Mouse (Mus musculus) MEL (cell line): ENCODE results near the gene Cry2. TPM values are rescaled to one million over a fixed set of nuclear protein-coding genes. Genes with fewer than 3 reads are reported as not detected.
A peak's percentile ranks its signal among the peaks of the same experiment; 100 is the strongest.

ENCODE experiments used
- DNase-seq: peaks from one replicate; pipeline ENCODE4 v3.0.0; 2011; ENCODE audit warnings: low read depth, low spot score
- H3K27ac ChIP-seq: 2 replicates; pipeline ENCODE4 v1.5.1; 2012; ENCODE audit warnings: low read depth, mild to moderate bottlenecking, control low read depth, low read length, moderate library complexity; ENCODE audit not compliant: control insufficient read depth
- H3K27me3 ChIP-seq, 2 experiments: fragments of 150-350 bp in 1 of 2; sonication (generic) in 1 of 2; 2 replicates each; pipeline ENCODE4 v1.6.1; 2012; ENCODE audit warnings: low read length in 2 of 2, mild to moderate bottlenecking in 2 of 2, improper control_type of control experiment in 1 of 2, moderate library complexity in 1 of 2; ENCODE audit not compliant: insufficient read depth in 2 of 2, control insufficient read depth in 1 of 2
- H3K36me3 ChIP-seq, 2 experiments: 2 replicates each; pipeline ENCODE4 v1.6.1; 2012 to 2014; ENCODE audit warnings: low read length in 2 of 2, improper control_type of control experiment in 1 of 2, inconsistent platforms in 1 of 2, mild to moderate bottlenecking in 1 of 2; ENCODE audit not compliant: insufficient read depth in 2 of 2, control insufficient read depth in 1 of 2
- H3K4me1 ChIP-seq, 2 experiments: fragments of 150-350 bp in 1 of 2; sonication (generic) in 1 of 2; 2 replicates each; pipeline ENCODE4 v1.6.1; 2012; ENCODE audit warnings: low read length in 2 of 2, improper control_type of control experiment in 1 of 2, mild to moderate bottlenecking in 1 of 2; ENCODE audit not compliant: insufficient read depth in 2 of 2, control insufficient read depth in 1 of 2
- H3K4me3 ChIP-seq, 2 experiments: fragments of 150-350 bp in 1 of 2; sonication (generic) in 1 of 2; 2 replicates each; pipeline ENCODE4 v1.5.1; 2012; ENCODE audit warnings: low read depth in 2 of 2, low read length in 2 of 2, mild to moderate bottlenecking in 2 of 2, moderate library complexity in 2 of 2, control low read depth in 1 of 2, improper control_type of control experiment in 1 of 2; ENCODE audit not compliant: control insufficient read depth in 1 of 2, insufficient read depth in 1 of 2
- H3K79me2 ChIP-seq: 2 replicates; pipeline ENCODE4 v1.6.1; 2012; ENCODE audit warnings: mild to moderate bottlenecking, low read length, moderate library complexity; ENCODE audit not compliant: control insufficient read depth, poor library complexity, insufficient read depth
- H3K9ac ChIP-seq: 2 replicates; pipeline ENCODE4 v1.6.1; 2012; ENCODE audit warnings: low read depth, mild to moderate bottlenecking, control low read depth, low read length, moderate library complexity; ENCODE audit not compliant: control insufficient read depth, poor library complexity, severe bottlenecking
- H3K9me3 ChIP-seq: fragments of 150-350 bp; sonication (generic); replicated peaks from 2 replicates; pipeline ENCODE4 v1.6.1; 2012; ENCODE audit warnings: mild to moderate bottlenecking, low read length, improper control_type of control experiment, moderate library complexity; ENCODE audit not compliant: insufficient read depth
- CHD1 ChIP-seq: IDR thresholded peaks from 2 replicates; pipeline ENCODE4 v1.6.1; 2012; ENCODE audit warnings: low read depth, mild to moderate bottlenecking, inconsistent platforms, low read length, improper control_type of control experiment
- CHD2 ChIP-seq: IDR thresholded peaks from 2 replicates; pipeline ENCODE4 v1.6.1; 2011; ENCODE audit warnings: low read length, improper control_type of control experiment
- CTCF ChIP-seq, 3 experiments: IDR thresholded peaks in 2 of 3; conservative IDR thresholded peaks in 1 of 3; 2 replicates each; pipeline ENCODE4 v1.5.1; 2011 to 2012; ENCODE audit warnings: low read length in 3 of 3, low read depth in 2 of 3, mild to moderate bottlenecking in 2 of 3, improper control_type of control experiment in 1 of 3, inconsistent platforms in 1 of 3, mixed read lengths in 1 of 3, moderate library complexity in 1 of 3; ENCODE audit not compliant: control insufficient read depth in 1 of 3, insufficient read depth in 1 of 3, poor library complexity in 1 of 3, severe bottlenecking in 1 of 3
- E2F4 ChIP-seq: IDR thresholded peaks from 2 replicates; pipeline ENCODE4 v1.6.1; 2011; ENCODE audit warnings: low read depth, low read length, improper control_type of control experiment, borderline replicate concordance
- EP300 ChIP-seq, 2 experiments: IDR thresholded peaks; 2 replicates each; pipeline ENCODE4 v1.6.1; 2011; ENCODE audit warnings: improper control_type of control experiment in 2 of 2, low read length in 2 of 2, low read depth in 1 of 2, mild to moderate bottlenecking in 1 of 2
- ETS1 ChIP-seq: IDR thresholded peaks from 2 replicates; pipeline ENCODE4 v1.6.1; 2012; ENCODE audit warnings: low read depth, mild to moderate bottlenecking, inconsistent platforms, low read length, improper control_type of control experiment, moderate library complexity
- GABPA ChIP-seq: IDR thresholded peaks from 2 replicates; pipeline ENCODE4 v1.6.1; 2012; ENCODE audit warnings: low read depth, mild to moderate bottlenecking, inconsistent platforms, low read length, improper control_type of control experiment, moderate library complexity
- GATA1 ChIP-seq: IDR thresholded peaks from 2 replicates; pipeline ENCODE4 v1.6.1; 2011; ENCODE audit warnings: low read depth, low read length, improper control_type of control experiment
- JUND ChIP-seq: IDR thresholded peaks from 2 replicates; pipeline ENCODE4 v1.6.1; 2011; ENCODE audit warnings: low read depth, mild to moderate bottlenecking, improper control_type of control experiment, low read length
- MAZ ChIP-seq: IDR thresholded peaks from 2 replicates; pipeline ENCODE4 v1.6.1; 2012; ENCODE audit warnings: low read depth, mild to moderate bottlenecking, inconsistent platforms, low read length, improper control_type of control experiment
- MXI1 ChIP-seq: IDR thresholded peaks from 2 replicates; pipeline ENCODE4 v1.6.1; 2011; ENCODE audit warnings: mild to moderate bottlenecking, low read depth, low read length, improper control_type of control experiment
- MYB ChIP-seq: IDR thresholded peaks from 2 replicates; pipeline ENCODE4 v1.6.1; 2011; ENCODE audit warnings: mild to moderate bottlenecking, low read depth, low read length, improper control_type of control experiment
- POLR2AphosphoS2 ChIP-seq: IDR thresholded peaks from 2 replicates; pipeline ENCODE4 v1.6.1; 2011; ENCODE audit warnings: low read length, improper control_type of control experiment
- POLR2AphosphoS5 ChIP-seq: IDR thresholded peaks from 2 replicates; pipeline ENCODE4 v1.6.1; 2012; ENCODE audit warnings: low read depth, borderline replicate concordance, mild to moderate bottlenecking, inconsistent platforms, low read length, moderate library complexity, mixed read lengths
- RAD21 ChIP-seq: IDR thresholded peaks from 2 replicates; pipeline ENCODE4 v1.6.1; 2011; ENCODE audit warnings: mild to moderate bottlenecking, low read depth, low read length, improper control_type of control experiment
- SIN3A ChIP-seq: IDR thresholded peaks from 2 replicates; pipeline ENCODE4 v1.6.1; 2012; ENCODE audit warnings: low read length, improper control_type of control experiment, inconsistent platforms
- SMC3 ChIP-seq: IDR thresholded peaks from 2 replicates; pipeline ENCODE4 v1.6.1; 2011; ENCODE audit warnings: low read depth, low read length, improper control_type of control experiment
- TBP ChIP-seq: IDR thresholded peaks from 2 replicates; pipeline ENCODE4 v1.8.0; 2011; ENCODE audit warnings: low read depth, low read length, improper control_type of control experiment
- UBTF ChIP-seq: IDR thresholded peaks from 2 replicates; pipeline ENCODE4 v1.6.1; 2012; ENCODE audit warnings: low read depth, mild to moderate bottlenecking, inconsistent platforms, low read length, improper control_type of control experiment, moderate library complexity, borderline replicate concordance; ENCODE audit not compliant: insufficient read depth
- USF1 ChIP-seq: IDR thresholded peaks from 2 replicates; pipeline ENCODE4 v1.6.1; 2014; ENCODE audit warnings: low read depth, mild to moderate bottlenecking, inconsistent platforms, low read length, improper control_type of control experiment, moderate library complexity
- ZKSCAN1 ChIP-seq: IDR thresholded peaks from 2 replicates; pipeline ENCODE4 v1.6.1; 2012; ENCODE audit warnings: low read depth, mild to moderate bottlenecking, inconsistent platforms, low read length, improper control_type of control experiment, moderate library complexity
- polyA plus RNA-seq, 2 experiments: library from polyadenylated mRNA; stranded (reverse) in 1 of 2; unstranded in 1 of 2; fragments of >175 nt in 1 of 2; fragments of >200 nt in 1 of 2; gene quantifications; 2 replicates each; pipeline versions ENCODE4 v1.2.1 to v1.2.4; 2012; ENCODE audit warnings: low replicate concordance in 2 of 2, low read depth in 1 of 2; ENCODE audit not compliant: insufficient read length in 2 of 2, insufficient read depth in 1 of 2, missing spikeins in 1 of 2
- total RNA-seq: library from RNA; depleted of rRNA; stranded (reverse); fragments of 300-350 nt; gene quantifications from 2 replicates; pipeline ENCODE4 v1.2.3, GENCODE M21; 2012

Gene Cry2
- total and polyA plus RNA-seq, 3 experiments, result 13.3 to 36.2 TPM; not detected in 1

- Histone ChIP-seq H3K4me3 (peak overlapping the region; percentile 70 to 92), H3K27me3 (no peaks in the 10 kb centered on the region), H3K9me3 (no peaks in the 10 kb centered on the region), H3K9ac (peak overlapping the region; percentile 76)
- TF ChIP-seq CHD1 (0 out of 2 replicates have a peak, but pooled peaks have one; percentile 55), JUND (no peak), ETS1 (0 out of 2 replicates have a peak, but pooled peaks have one; percentile 1), SIN3A (peak; percentile 45)
- TF ChIP-seq, all 39 proteins: peak for 3
- Histone ChIP-seq H3K4me1 (peaks cover 9 to 28% of the 10 kb centered on the region in 2 experiments), H3K27ac (peak overlapping the region; percentile 59), H3K36me3 (peaks cover 0 to 17% of the 10 kb centered on the region in 2 experiments; a peak in 3 of 4 replicates), H3K79me2 (peaks cover 60% of the 10 kb centered on the region)
- peak; percentile 61 for DNase-seq
Observed at GRCm38 (mm10) chr2:92432299-92433295, 1.2 kb downstream of the Cry2 start.

DNA sequence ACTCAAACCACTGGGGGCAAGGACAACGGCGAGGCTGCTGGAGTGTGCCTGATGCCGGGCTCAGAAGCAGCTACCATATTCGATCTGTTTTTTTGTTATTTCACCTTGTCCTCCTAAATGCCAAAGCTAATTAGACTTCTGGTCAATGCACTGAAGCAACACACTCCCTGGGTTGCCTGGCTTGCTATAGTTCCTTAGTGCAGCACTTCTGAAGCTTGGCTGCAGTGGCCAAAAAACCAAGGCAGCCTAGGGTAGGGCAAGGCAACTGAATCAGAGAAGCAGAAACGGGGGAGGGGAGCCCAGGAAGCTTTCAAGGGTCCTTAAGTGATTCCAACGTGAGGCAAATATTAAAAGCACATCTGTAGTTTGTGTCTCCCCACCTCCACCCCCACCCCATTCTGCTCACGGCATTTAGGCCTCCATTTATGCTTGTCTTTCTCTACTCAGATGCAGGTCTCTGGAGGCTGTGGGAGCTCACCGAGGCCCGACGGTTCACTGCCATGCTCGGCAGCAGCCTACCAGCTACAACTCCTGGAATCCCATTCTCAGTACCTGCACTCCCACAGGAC lies 2.1 kb downstream of the Cry2 start:
- Histone ChIP-seq H3K27ac (peak overlapping the region; percentile 59), H3K9ac (peak overlapping the region; percentile 76), H3K4me3 (peak overlapping the region; percentile 70 to 92), H3K4me1 (peaks cover 9 to 25% of the 10 kb centered on the region in 2 experiments), H3K9me3 (no peaks in the 10 kb centered on the region), H3K36me3 (peaks cover under 1 to 12% of the 10 kb centered on the region in 2 experiments), H3K79me2 (peaks cover 65% of the 10 kb centered on the region), H3K27me3 (no peaks in the 10 kb centered on the region)
- DNase-seq, result no peak
- 0 out of 2 replicates have a peak, but pooled peaks have one; percentile 3 for TF ChIP-seq CHD1
- 0 out of 2 replicates have a peak, but pooled peaks have one; percentile 19 for TF ChIP-seq SIN3A
- no peak for TF ChIP-seq POLR2AphosphoS5

GRCm38 (mm10) chr2:92430723-92431541 lies 2.9 kb downstream of the Cry2 start:
- peak; percentile 91 for DNase-seq
- H3K27ac ChIP-seq, result peak overlapping the region; percentile 59
- no peaks in the 10 kb centered on the region for H3K27me3 ChIP-seq
- H3K36me3 ChIP-seq, result peaks cover 3 to 12% of the 10 kb centered on the region in 2 experiments
- peak overlapping the region; percentile 76 for H3K9ac ChIP-seq
- H3K9me3 ChIP-seq, result no peaks in the 10 kb centered on the region
- H3K79me2 ChIP-seq, result peaks cover 66% of the 10 kb centered on the region
- H3K4me1 ChIP-seq, result peaks cover 9 to 25% of the 10 kb centered on the region in 2 experiments
- peak overlapping the region; percentile 70 to 92 for H3K4me3 ChIP-seq
- TF ChIP-seq MAZ, result peak; percentile 82; the same call in 1 of the 2 replicates
- TF ChIP-seq ZKSCAN1, result no peak
- no peak for TF ChIP-seq USF1
- TF ChIP-seq TBP, result no peak
- no peak for TF ChIP-seq SMC3
- no peak for TF ChIP-seq E2F4
- TF ChIP-seq MYB, result no peak
- no peak; the same call in 1 of the 2 replicates for TF ChIP-seq POLR2AphosphoS2
- TF ChIP-seq CHD2, result no peak
- no peak for TF ChIP-seq UBTF
- no peak for TF ChIP-seq CTCF (IDR thresholded peaks at IDR 0.05 in 2 of 3, conservative IDR thresholded peaks at IDR 0.05 in 1 of 3; ENCODE audit: control insufficient read depth in 1 of 3, insufficient read depth in 1 of 3, low read depth in 2 of 3, low read length in 3 of 3, poor library complexity in 1 of 3, severe bottlenecking in 1 of 3)
- TF ChIP-seq EP300 (IDR thresholded peaks at IDR 0.05; ENCODE audit: low read depth in 1 of 2, low read length in 2 of 2), result peak in 1 of 2 experiments; percentile 71; a peak in 2 of 4 replicates
- no peak for TF ChIP-seq GATA1
- no peak for TF ChIP-seq RAD21
- peak; percentile 90 for TF ChIP-seq MXI1
- TF ChIP-seq GABPA, result no peak
